Mouse (Mus musculus) ES-Bruce4 (cell line): ENCODE measurements around the gene Adgrl2.

Source experiments
- CTCF ChIP-seq: IDR thresholded peaks from one replicate; pipeline ENCODE4 v1.8.1; 2011; ENCODE audit warnings: low read depth, low read length
- EP300 ChIP-seq: IDR thresholded peaks from 2 replicates; pipeline ENCODE4 v1.6.1; 2011; ENCODE audit warnings: low read depth, low read length; ENCODE audit not compliant: insufficient read depth
- POLR2A ChIP-seq: IDR thresholded peaks from one replicate; pipeline ENCODE4 v1.8.1; 2011; ENCODE audit warnings: low read length; ENCODE audit not compliant: insufficient read depth

- TF ChIP-seq POLR2A: no peak
- TF ChIP-seq CTCF: no peak
- no peak for TF ChIP-seq EP300
Observed at GRCm38 (mm10) chr3:148793286-148793913, 197.0 kb downstream of the Adgrl2 start.
